Mouse (Mus musculus): ENCODE data around the gene Crebl2.

GRCm38 (mm10) chr6:134880046-134880445, 50.1 kb downstream of the Crebl2 start:
- no peak for TF ChIP-seq CTCF (IDR thresholded peaks at IDR 0.05; ENCODE audit: extremely low read depth, insufficient read length, insufficient replicate concordance, low read depth, low read length)
- TF ChIP-seq POLR2A (IDR thresholded peaks at IDR 0.05; ENCODE audit: low read depth, low read length) = no peak
